Mouse (Mus musculus) heart, embryonic 13.5 days (tissue): ENCODE results near the gene Slc22a14. TPM values are rescaled to one million over a fixed set of nuclear protein-coding genes. Genes with fewer than 3 reads are reported as not detected.
"Not testable (repeated sequence)": the region's sequence is repeated elsewhere in the genome, so short reads cannot be mapped to it uniquely, and the experiment has no call there.

Experiments
- ATAC-seq: fragments of 200-750 bp; cut with Nextera tagmentation; 2 replicates; pipeline ENCODE4 v1.8.0; 2017; ENCODE audit warnings: moderate TSS enrichment; ENCODE audit not compliant: insufficient number of reproducible peaks, low FRiP score, low TSS enrichment; ENCODE audit errors: extremely low read depth
- H3K27ac ChIP-seq: fragments of 300-500 bp; sonication (generic); replicated peaks from 2 replicates; pipeline ENCODE4 v1.5.1; 2015; ENCODE audit warnings: moderate library complexity, mild to moderate bottlenecking, inconsistent platforms
- H3K27me3 ChIP-seq: fragments of 300-500 bp; sonication (generic); replicated peaks from 2 replicates; pipeline ENCODE4 v1.6.1; 2015; ENCODE audit warnings: mild to moderate bottlenecking, inconsistent platforms
- H3K36me3 ChIP-seq: fragments of 300-500 bp; sonication (generic); 2 replicates; pipeline ENCODE4 v1.6.1; 2015; ENCODE audit warnings: mild to moderate bottlenecking, inconsistent platforms
- H3K4me1 ChIP-seq: fragments of 300-500 bp; sonication (generic); 2 replicates; pipeline ENCODE4 v1.6.1; 2015; ENCODE audit warnings: inconsistent platforms
- H3K4me2 ChIP-seq: fragments of 300-500 bp; sonication (generic); 2 replicates; pipeline ENCODE4 v1.6.1; 2015; ENCODE audit warnings: inconsistent platforms, mild to moderate bottlenecking, moderate library complexity
- H3K4me3 ChIP-seq: fragments of 300-500 bp; sonication (generic); 2 replicates; pipeline ENCODE4 v1.5.1; 2015; ENCODE audit warnings: moderate library complexity, mild to moderate bottlenecking, inconsistent platforms
- H3K9ac ChIP-seq: fragments of 300-500 bp; sonication (generic); 2 replicates; pipeline ENCODE4 v1.6.1; 2015; ENCODE audit warnings: inconsistent platforms, mild to moderate bottlenecking, moderate library complexity
- H3K9me3 ChIP-seq: fragments of 300-500 bp; sonication (generic); 2 replicates; pipeline ENCODE4 v1.6.1; 2016; ENCODE audit warnings: inconsistent platforms
- WGBS: fragments of 180-500 bp; shearing (Covaris S2); methylation state at CpG from one replicate; pipeline ENCODE4 v1.1.7; 2015; ENCODE audit warnings: mixed read lengths; 5-methylcytosine and 5-hydroxymethylcytosine counted together
- polyA plus RNA-seq: library from polyadenylated mRNA; unstranded; fragments of >200 nt; fragmentation: Nextera tagmentation; extraction: Ambion mirVana; gene quantifications from 2 replicates; pipeline ENCODE4 v1.2.1, GENCODE M21; 2015

Slc22a14 gene
- polyA plus RNA-seq, 1 experiment from 2014 or later, result not detected

DNA sequence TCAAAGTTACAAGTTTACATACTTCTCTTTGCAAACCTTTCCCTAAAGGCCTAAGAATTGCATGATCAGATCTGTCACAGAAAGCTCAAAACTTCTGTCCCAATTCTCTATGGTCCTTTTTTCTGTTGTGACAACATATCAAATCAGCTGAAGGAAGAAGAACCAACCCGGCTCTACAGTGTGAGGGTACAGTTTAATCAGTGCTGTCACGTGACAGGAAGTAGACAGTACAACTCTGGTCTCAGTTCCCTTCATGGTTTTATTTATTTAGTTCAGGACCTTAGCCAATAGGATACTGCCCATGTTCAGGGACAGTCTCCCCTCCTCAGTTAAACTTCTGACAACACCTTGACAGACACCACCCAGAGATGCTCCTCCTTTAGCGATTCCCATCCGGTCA lies 145.1 kb downstream of the Slc22a14 start:
- peaks cover 4% of the 10 kb centered on the region; the same call in 1 of the 2 replicates for H3K4me1 ChIP-seq
- no peak overlapping the region for H3K4me2 ChIP-seq
- peaks cover 54% of the 10 kb centered on the region for H3K36me3 ChIP-seq
- no peak overlapping the region for H3K27ac ChIP-seq
- H3K9me3 ChIP-seq, result peaks cover 7% of the 10 kb centered on the region
- WGBS, result 70% methylated on average over 4 of the region's 4 CpGs
- H3K4me3 ChIP-seq, result no peak overlapping the region
- no peaks in the 10 kb centered on the region for H3K27me3 ChIP-seq
- H3K9ac ChIP-seq, result no peak overlapping the region
- no peak for ATAC-seq

DNA sequence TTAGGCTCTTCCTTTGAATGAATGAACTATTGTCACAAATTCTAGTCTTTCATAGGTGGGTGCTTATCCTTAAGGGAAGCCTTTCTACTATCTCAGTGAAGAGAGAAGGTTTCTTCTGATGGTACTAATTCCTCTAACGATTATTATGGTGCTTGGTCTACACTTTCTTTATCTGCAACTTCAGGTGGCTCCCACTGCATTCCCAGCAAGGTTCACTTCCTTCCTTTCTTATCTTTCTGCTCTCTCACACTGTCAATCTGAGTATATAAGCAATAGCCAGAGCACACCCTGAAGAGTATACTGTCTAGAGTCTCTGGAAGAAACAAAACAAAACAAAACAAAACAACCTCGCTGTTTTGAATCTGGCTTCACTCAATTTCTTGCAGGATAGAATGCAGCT lies 145.7 kb downstream of the Slc22a14 start:
- Histone ChIP-seq H3K9ac (no peak overlapping the region), H3K27ac (no peak overlapping the region), H3K9me3 (peaks cover 6% of the 10 kb centered on the region), H3K27me3 (no peaks in the 10 kb centered on the region), H3K4me2 (no peak overlapping the region), H3K4me3 (no peak overlapping the region), H3K4me1 (peaks cover 4% of the 10 kb centered on the region; the same call in 1 of the 2 replicates), H3K36me3 (peaks cover 50% of the 10 kb centered on the region)
- 48% methylated on average over 2 of the region's 2 CpGs for WGBS
- no peak for ATAC-seq

DNA sequence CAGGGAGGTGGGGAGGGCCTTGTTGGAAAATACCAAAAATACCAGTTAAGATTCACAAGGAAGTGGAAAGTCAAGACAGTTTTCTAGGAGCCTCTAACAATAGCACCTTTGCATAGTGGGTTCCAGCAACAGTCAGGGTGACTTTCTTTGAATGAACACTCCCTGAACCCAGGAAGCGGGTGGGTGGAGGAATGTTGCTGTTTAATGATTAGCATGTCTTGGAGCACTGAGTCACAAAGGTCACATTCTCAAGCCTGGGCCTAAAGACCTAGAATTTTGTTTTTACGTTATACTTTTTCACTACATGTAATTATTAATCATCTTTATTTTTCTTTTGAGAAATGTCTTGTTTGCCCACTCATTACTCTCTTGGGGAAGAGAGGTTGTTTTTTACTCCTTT lies 150.0 kb downstream of the Slc22a14 start:
- 80% methylated on average over 2 of the region's 2 CpGs for WGBS

DNA sequence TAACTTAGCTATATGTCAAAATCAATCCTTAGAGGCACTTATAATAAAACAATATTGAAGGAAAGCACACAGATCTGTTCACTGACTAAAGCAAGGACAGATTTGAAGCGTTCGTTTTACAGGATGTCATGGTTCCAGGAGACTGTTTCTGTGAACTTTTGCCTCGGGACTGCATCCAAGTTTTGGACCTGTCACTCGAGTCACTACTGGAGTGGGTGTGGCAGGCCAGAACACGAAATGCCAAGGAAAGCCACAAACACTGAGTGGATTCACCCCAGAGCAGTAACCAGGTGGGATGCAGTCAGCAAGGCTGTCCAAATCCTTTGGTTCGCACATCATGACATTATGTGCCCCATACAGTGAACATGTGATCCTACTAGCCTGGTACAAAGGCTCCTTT lies 150.8 kb downstream of the Slc22a14 start:
- no peak overlapping the region for H3K9ac ChIP-seq
- no peak overlapping the region for H3K4me2 ChIP-seq
- peaks cover 32% of the 10 kb centered on the region for H3K36me3 ChIP-seq
- no peak overlapping the region for H3K27ac ChIP-seq
- no peaks in the 10 kb centered on the region for H3K27me3 ChIP-seq
- peaks cover 6% of the 10 kb centered on the region for H3K9me3 ChIP-seq
- H3K4me1 ChIP-seq, result peaks cover under 1% of the 10 kb centered on the region; the same call in 1 of the 2 replicates
- WGBS, result 80% methylated on average over 6 of the region's 6 CpGs
- ATAC-seq, result no peak
- no peak overlapping the region for H3K4me3 ChIP-seq

More for the DNA sequence above, 150.0 kb downstream of the Slc22a14 start:
- not testable (repeated sequence) for H3K27me3 ChIP-seq, H3K4me2 ChIP-seq, H3K4me1 ChIP-seq, H3K9ac ChIP-seq, H3K9me3 ChIP-seq, H3K27ac ChIP-seq, ATAC-seq, H3K4me3 ChIP-seq
- H3K36me3 ChIP-seq, result peaks cover 35% of the 10 kb centered on the region

DNA sequence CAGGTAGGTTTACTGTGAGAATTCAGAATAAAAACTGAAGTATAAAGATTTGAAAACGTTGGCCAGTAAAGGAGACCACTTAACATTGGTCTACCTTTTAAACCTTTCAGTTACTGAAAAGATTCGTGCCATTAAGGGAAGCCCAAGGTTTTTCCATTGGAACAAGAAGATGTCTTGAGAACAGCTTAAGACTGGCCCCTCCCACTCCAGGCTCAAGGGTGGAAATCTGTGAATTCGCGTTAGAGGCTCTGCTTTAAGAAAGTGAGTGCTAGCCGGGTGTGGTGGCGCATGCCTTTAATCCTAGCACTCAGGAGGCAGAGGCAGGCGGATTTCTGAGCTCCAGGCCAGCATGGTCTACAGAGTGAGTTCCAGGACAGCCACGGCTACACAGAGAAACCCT lies 152.4 kb downstream of the Slc22a14 start:
- WGBS, result 73% methylated on average over 8 of the region's 8 CpGs
- H3K4me1 ChIP-seq, result no peaks in the 10 kb centered on the region
- no peak overlapping the region for H3K4me2 ChIP-seq
- no peak overlapping the region for H3K4me3 ChIP-seq
- no peak overlapping the region for H3K27ac ChIP-seq
- peaks cover 22% of the 10 kb centered on the region for H3K36me3 ChIP-seq
- H3K27me3 ChIP-seq, result no peaks in the 10 kb centered on the region
- no peak for ATAC-seq
- H3K9ac ChIP-seq, result no peak overlapping the region
- H3K9me3 ChIP-seq, result peaks cover 6% of the 10 kb centered on the region

DNA sequence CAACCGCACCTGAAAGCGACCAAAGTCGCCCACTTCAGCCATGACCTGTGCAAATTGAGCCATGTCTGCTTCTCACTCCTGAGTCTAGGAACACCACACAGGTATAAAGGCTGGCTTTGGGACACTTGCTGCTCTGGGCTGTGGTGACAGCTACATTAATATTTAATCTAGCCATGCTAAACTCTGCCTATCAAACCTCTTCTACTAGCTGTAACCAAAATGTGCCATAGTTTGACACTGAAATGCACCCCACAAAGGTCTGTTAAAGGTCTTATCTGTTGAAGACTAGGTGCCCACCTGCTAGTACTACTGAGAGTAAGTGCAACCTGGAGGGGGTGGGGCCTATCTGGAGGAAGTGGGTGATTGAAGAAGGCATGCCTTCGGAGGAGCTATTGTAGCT lies 156.4 kb downstream of the Slc22a14 start, which contains the start of gene Slc22a13:
TSS of gene Slc22a13 (minus strand) at position 101 of the 400 bp plus-strand sequence.
- Histone ChIP-seq H3K27ac (no peak within 1 kb of the TSS), H3K4me1 (no peaks in the 10 kb centered on the region), H3K9me3 (peaks cover 9% of the 10 kb centered on the region; the same call in 1 of the 2 replicates), H3K9ac (no peak within 1 kb of the TSS), H3K36me3 (no peaks in the 10 kb centered on the region), H3K4me2 (no peak within 1 kb of the TSS), H3K27me3 (no peaks in the 10 kb centered on the region), H3K4me3 (no peak within 1 kb of the TSS)
- no peak for ATAC-seq
- WGBS, result 82% methylated on average over 4 of the region's 4 CpGs

DNA sequence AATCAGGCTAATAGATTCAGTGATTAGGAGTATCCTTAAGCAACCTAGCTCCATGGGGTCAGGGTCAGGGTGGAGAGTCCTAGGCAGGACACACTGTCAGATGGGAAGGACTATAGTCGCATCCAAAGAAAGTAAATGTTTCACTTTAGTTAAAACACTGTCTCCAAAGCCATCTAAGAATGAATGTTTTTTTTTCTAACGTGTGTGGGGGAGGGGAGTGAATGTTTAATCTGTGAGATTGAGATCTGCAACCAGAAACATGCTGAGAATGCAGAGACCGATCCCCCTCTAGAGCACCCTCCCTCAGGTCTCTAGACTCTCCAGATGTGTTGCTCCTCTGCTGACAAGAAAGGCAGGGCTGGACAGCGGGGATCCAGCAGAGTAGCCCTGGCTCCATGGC lies 158.2 kb downstream of the Slc22a14 start:
- no peaks in the 10 kb centered on the region for H3K27me3 ChIP-seq
- no peak overlapping the region for H3K27ac ChIP-seq
- 55% methylated on average over 4 of the region's 4 CpGs for WGBS
- no peak overlapping the region for H3K4me3 ChIP-seq
- peaks cover 13% of the 10 kb centered on the region; the same call in 1 of the 2 replicates for H3K9me3 ChIP-seq
- H3K36me3 ChIP-seq, result no peaks in the 10 kb centered on the region
- ATAC-seq, result no peak
- no peaks in the 10 kb centered on the region for H3K4me1 ChIP-seq
- H3K9ac ChIP-seq, result no peak overlapping the region
- H3K4me2 ChIP-seq, result no peak overlapping the region

DNA sequence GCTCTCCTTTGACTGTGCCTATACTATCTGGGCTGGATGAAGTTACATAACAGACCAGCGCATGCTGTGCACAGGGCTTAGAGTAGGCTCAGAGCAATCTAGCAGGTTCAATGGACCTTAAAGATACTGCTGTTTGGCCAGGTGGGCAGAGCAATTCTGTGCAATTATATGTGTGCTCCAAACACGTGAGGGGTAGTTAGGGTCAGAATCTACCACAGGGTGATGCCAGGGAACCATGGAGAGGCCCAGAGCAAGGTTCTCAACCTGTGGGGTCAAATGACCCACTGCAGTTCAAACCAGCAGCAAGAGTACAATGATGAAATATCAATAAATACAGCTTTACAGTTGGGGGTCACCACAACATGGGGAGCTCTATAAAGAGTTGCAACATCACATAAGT lies 158.7 kb downstream of the Slc22a14 start:
- Histone ChIP-seq H3K9ac (no peak overlapping the region), H3K9me3 (peaks cover 13% of the 10 kb centered on the region; the same call in 1 of the 2 replicates), H3K36me3 (no peaks in the 10 kb centered on the region), H3K4me2 (no peak overlapping the region), H3K27ac (no peak overlapping the region), H3K27me3 (no peaks in the 10 kb centered on the region), H3K4me3 (no peak overlapping the region), H3K4me1 (no peaks in the 10 kb centered on the region)
- 70% methylated on average over 2 of the region's 2 CpGs for WGBS
- no peak for ATAC-seq

DNA sequence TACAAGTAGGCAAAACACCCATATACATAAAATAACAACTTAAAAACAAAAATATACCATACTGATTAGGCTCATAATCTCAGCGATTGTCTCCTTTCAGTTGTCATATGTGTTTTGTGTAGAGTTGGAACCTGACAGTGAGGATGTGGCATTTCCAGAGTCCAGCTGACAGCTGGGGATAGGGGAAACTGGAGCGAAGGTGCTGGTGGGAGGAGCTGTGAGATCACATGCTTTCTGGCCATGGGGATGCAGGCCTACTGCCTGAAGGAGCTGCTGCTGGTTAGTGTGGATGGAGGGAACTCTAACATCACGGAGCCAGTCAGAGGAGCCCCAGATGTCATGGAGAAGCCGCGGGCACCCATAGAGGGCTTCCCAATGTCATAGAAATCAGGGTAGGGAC lies 159.6 kb downstream of the Slc22a14 start:
- Histone ChIP-seq H3K4me3 (no peak overlapping the region), H3K27ac (no peak overlapping the region), H3K4me1 (no peaks in the 10 kb centered on the region), H3K27me3 (no peaks in the 10 kb centered on the region), H3K4me2 (no peak overlapping the region), H3K9ac (no peak overlapping the region), H3K9me3 (peaks cover 13% of the 10 kb centered on the region; the same call in 1 of the 2 replicates), H3K36me3 (no peaks in the 10 kb centered on the region)
- ATAC-seq, result no peak
- 83% methylated on average over 5 of the region's 5 CpGs for WGBS

DNA sequence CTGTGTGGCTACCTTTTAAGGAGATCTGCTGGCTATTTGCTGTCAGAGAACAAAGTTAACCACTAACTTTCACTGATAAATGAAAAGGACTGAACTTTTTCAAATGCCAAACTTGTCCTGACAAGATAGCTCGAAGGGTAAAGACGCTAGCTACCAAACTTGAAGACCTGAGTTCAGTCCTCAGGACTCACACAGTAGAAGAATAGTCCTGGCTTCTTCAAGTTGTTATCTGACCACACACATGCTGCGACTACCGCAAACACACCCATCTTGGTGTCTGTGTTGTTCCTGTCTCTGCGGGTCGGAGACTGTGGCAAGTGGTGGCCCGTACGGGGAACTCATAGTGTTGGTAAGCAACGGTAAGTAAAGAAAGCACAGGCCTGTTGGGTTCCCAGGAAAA lies 161.7 kb downstream of the Slc22a14 start:
- H3K27ac ChIP-seq, result no peak overlapping the region
- H3K4me1 ChIP-seq, result no peaks in the 10 kb centered on the region
- peaks cover 13% of the 10 kb centered on the region; the same call in 1 of the 2 replicates for H3K9me3 ChIP-seq
- no peak overlapping the region for H3K4me3 ChIP-seq
- WGBS, result 90% methylated on average over 9 of the region's 9 CpGs
- H3K27me3 ChIP-seq, result no peaks in the 10 kb centered on the region
- no peaks in the 10 kb centered on the region for H3K36me3 ChIP-seq
- no peak for ATAC-seq
- H3K4me2 ChIP-seq, result no peak overlapping the region
- H3K9ac ChIP-seq, result no peak overlapping the region

DNA sequence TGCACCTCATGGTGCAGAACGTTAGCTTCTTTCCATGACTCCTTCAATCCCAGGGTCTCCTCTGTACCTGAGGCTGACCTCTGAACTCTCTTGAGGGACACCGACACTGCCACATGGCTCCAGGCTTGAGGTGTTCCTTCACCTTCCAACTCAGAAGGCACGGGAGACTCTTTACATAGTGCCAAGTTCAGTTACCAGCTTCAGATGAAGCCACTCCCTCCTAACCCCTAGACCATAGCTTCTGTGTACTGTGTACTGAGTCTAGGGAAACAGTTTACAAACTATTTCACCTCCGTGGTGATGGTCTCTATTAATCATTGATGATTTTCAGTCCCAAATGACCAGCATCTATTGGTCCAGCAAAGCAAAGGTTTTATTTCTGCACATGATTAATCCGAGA lies 163.7 kb downstream of the Slc22a14 start:
- WGBS, result 74% methylated on average over 5 of the region's 5 CpGs

DNA sequence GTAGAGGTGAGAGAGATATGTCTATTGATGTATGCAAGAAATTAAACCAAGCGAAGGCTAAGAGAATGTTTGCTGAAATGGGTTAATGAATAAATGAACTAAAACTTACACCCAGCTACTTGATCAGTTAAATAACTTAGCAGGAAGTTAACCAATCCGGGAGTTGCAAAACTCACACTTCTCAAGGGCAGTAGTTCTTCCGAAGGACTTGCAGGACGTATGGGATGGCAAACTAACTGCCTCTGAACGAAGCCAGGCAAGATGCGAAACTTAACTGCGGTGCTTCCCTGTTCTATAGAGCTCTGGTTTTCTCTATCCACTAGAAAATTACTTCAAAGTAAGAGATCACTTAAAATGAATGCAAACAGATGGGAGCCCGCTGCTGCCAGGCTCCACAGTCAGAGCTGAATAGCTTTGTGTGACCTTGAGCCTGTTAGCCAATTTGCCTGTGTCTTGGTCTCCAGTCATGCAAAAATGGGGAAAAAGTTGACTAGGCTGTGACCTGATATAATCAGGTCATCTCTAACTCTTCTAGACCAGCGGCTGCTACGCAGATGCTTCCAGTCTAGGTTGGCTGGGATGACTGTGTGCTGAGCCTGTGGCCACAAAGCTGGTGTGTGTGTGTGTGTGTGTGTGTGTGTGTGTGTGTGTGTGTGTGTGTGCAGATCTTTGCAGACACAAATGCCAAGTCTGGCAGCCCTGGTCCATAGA lies 166.0 kb downstream of the Slc22a14 start:
- no peak overlapping the region for H3K4me3 ChIP-seq
- peaks cover 7% of the 10 kb centered on the region; the same call in 1 of the 2 replicates for H3K9me3 ChIP-seq
- WGBS, result 81% methylated on average over 10 of the region's 10 CpGs
- ATAC-seq, result no peak
- H3K9ac ChIP-seq, result no peak overlapping the region
- no peak overlapping the region for H3K4me2 ChIP-seq
- H3K36me3 ChIP-seq, result no peaks in the 10 kb centered on the region
- no peak overlapping the region for H3K27ac ChIP-seq
- H3K4me1 ChIP-seq, result no peaks in the 10 kb centered on the region
- no peaks in the 10 kb centered on the region for H3K27me3 ChIP-seq

More for the DNA sequence above, 163.7 kb downstream of the Slc22a14 start:
- H3K27me3 ChIP-seq, result no peaks in the 10 kb centered on the region
- peaks cover 13% of the 10 kb centered on the region; the same call in 1 of the 2 replicates for H3K9me3 ChIP-seq
- no peak overlapping the region for H3K4me2 ChIP-seq
- ATAC-seq, result no peak
- no peak overlapping the region for H3K27ac ChIP-seq
- H3K4me1 ChIP-seq, result no peaks in the 10 kb centered on the region
- H3K9ac ChIP-seq, result no peak overlapping the region
- H3K36me3 ChIP-seq, result no peaks in the 10 kb centered on the region
- no peak overlapping the region for H3K4me3 ChIP-seq
